Mouse (Mus musculus) heart, postnatal 0 days (tissue): ENCODE data around the gene Prtg. TPM values are rescaled to one million over a fixed set of nuclear protein-coding genes. Genes with fewer than 3 reads are reported as not detected.

ENCODE experiments used
- ATAC-seq: fragments of 200-750 bp; cut with Nextera tagmentation; 2 replicates; pipeline ENCODE4 v1.8.0; 2017; ENCODE audit warnings: low read depth, moderate number of reproducible peaks, moderate library complexity; ENCODE audit not compliant: insufficient read depth
- DNase-seq: peaks from one replicate; pipeline ENCODE4 v3.0.0-alpha.2; 2016; ENCODE audit warnings: low spot score
- H3K27ac ChIP-seq: fragments of 300-500 bp; sonication (generic); 2 replicates; pipeline ENCODE4 v1.5.1; 2014; ENCODE audit warnings: low read depth, mild to moderate bottlenecking
- H3K27me3 ChIP-seq: fragments of 300-500 bp; sonication (generic); 2 replicates; pipeline ENCODE4 v1.6.1; 2014; ENCODE audit warnings: low read length, mixed read lengths; ENCODE audit not compliant: control insufficient read depth, insufficient read depth
- H3K36me3 ChIP-seq: fragments of 300-500 bp; sonication (generic); replicated peaks from 2 replicates; pipeline ENCODE4 v1.6.1; 2014; ENCODE audit warnings: low read length, mixed read lengths; ENCODE audit not compliant: control insufficient read depth, insufficient read depth
- H3K4me1 ChIP-seq: fragments of 300-500 bp; sonication (generic); 2 replicates; pipeline ENCODE4 v1.6.1; 2014; ENCODE audit warnings: antibody characterized with exemption; ENCODE audit not compliant: control insufficient read depth, insufficient read depth
- H3K4me2 ChIP-seq: fragments of 300-500 bp; sonication (generic); 2 replicates; pipeline ENCODE4 v1.6.1; 2014; ENCODE audit warnings: low read depth, mild to moderate bottlenecking, low read length, moderate library complexity
- H3K4me3 ChIP-seq: fragments of 300-500 bp; sonication (generic); 2 replicates; pipeline ENCODE4 v1.5.1; 2014; ENCODE audit warnings: low read depth, low read length
- H3K9ac ChIP-seq: fragments of 300-500 bp; sonication (generic); replicated peaks from 2 replicates; pipeline ENCODE4 v1.6.1; 2014; ENCODE audit warnings: low read depth, low read length, mixed read lengths
- H3K9me3 ChIP-seq: fragments of 300-500 bp; sonication (generic); replicated peaks from 2 replicates; pipeline ENCODE4 v1.6.1; 2016; ENCODE audit warnings: low read length; ENCODE audit not compliant: control insufficient read depth
- CTCF ChIP-seq: IDR thresholded peaks from 2 replicates; pipeline ENCODE4 v1.5.1; 2016; ENCODE audit warnings: antibody characterized with exemption, control low read depth, low read depth
- EP300 ChIP-seq: IDR thresholded peaks from 2 replicates; pipeline ENCODE4 v1.6.1; 2016; ENCODE audit warnings: antibody characterized with exemption, low read depth
- WGBS: fragments of 180-500 bp; shearing (Covaris S2); extraction: QIAGEN DNeasy Blood & Tissue Kit; methylation state at CpG from one replicate; pipeline ENCODE4 v1.1.7; 2014; 5-methylcytosine and 5-hydroxymethylcytosine counted together
- polyA plus RNA-seq: library from polyadenylated mRNA; unstranded; fragments of >200 nt; fragmentation: Nextera tagmentation; extraction: Ambion mirVana; gene quantifications from 2 replicates; pipeline ENCODE4 v1.2.1, GENCODE M21; 2015
- total RNA-seq: library from RNA; depleted of rRNA; stranded (reverse); fragments of >200 nt; gene quantifications from 2 replicates; pipeline ENCODE4 v1.2.3, GENCODE M21; 2014; ENCODE audit warnings: low replicate concordance

Gene Prtg
- total and polyA plus RNA-seq, 2 experiments from 2014 or later: 0.04 to 0.31 TPM

DNA sequence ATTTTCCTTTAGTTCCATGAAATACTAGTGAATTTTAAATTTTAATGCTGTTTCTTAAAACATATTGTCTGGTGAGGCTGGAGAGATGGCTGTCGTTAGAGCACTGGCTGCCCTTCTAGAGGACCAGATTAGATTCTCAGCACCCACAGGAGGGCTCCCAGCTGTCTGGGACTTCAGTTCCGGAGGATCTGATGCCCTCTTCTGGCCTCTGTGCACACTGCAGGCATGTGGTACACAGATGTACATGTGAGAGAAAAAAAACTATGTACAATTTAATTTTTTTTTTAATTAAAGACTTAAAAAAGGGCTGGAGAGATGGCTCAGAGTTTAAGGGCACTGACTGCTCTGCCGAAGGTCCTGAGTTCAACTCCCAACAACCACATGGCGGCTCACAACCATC lies 128.6 kb downstream of the Prtg start:
- WGBS: 86% methylated on average over 4 of the region's 4 CpGs
- ATAC-seq: no peak
- TF ChIP-seq EP300: no peak

DNA sequence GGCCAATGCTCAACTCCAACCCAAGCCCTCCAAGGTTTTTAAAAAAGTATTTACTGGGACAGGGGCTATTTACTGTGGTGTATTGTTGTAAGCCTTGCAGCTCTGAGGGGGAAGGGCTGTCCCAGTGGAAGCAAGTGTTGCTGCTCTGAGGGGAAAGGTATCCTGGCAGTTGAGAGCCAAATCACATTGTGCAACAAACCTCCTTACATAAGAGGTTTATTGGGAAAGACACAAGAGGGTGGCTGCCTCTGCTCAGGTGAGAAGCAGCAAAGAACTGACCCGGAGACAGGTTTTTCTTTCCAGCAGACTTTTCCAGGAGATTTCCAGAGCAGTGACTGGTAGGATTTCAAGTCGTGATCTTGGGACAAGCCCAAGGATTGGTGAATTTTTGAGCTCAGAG lies 129.6 kb downstream of the Prtg start:
- H3K9me3 ChIP-seq: no peaks in the 10 kb centered on the region
- DNase-seq (no peak), ATAC-seq (no peak)
- no peak overlapping the region for H3K4me3 ChIP-seq
- no peak overlapping the region for H3K9ac ChIP-seq
- no peaks in the 10 kb centered on the region for H3K4me1 ChIP-seq
- no peak overlapping the region for H3K27ac ChIP-seq
- no peaks in the 10 kb centered on the region for H3K27me3 ChIP-seq
- no peaks in the 10 kb centered on the region for H3K36me3 ChIP-seq
- H3K4me2 ChIP-seq: no peak overlapping the region
- 75% methylated on average over 2 of the region's 2 CpGs for WGBS
- no peak for TF ChIP-seq EP300
- TF ChIP-seq CTCF: no peak

More for the DNA sequence above, 128.6 kb downstream of the Prtg start:
- H3K4me1 ChIP-seq: no peaks in the 10 kb centered on the region
- H3K27ac ChIP-seq: no peak overlapping the region
- no peak overlapping the region for H3K9ac ChIP-seq
- H3K27me3 ChIP-seq: no peaks in the 10 kb centered on the region
- H3K4me3 ChIP-seq: no peak overlapping the region
- no peak overlapping the region for H3K4me2 ChIP-seq
- no peaks in the 10 kb centered on the region for H3K9me3 ChIP-seq
- no peaks in the 10 kb centered on the region for H3K36me3 ChIP-seq
- DNase-seq: no peak

- Histone ChIP-seq H3K27me3 (no peaks in the 10 kb centered on the region), H3K4me1 (no peaks in the 10 kb centered on the region), H3K4me3 (no peak overlapping the region), H3K27ac (no peak overlapping the region), H3K9me3 (peaks cover 7% of the 10 kb centered on the region; the same call in 1 of the 2 replicates), H3K9ac (no peak overlapping the region), H3K36me3 (peaks cover 11% of the 10 kb centered on the region), H3K4me2 (no peak overlapping the region)
- 60% methylated on average over 3 of the region's 3 CpGs for WGBS
- ATAC-seq: no peak
- DNase-seq: no peak
- TF ChIP-seq EP300 (no peak), CTCF (no peak)
Measured at GRCm38 (mm10) chr9:72943424-72943823, 136.8 kb downstream of the Prtg start.

- ATAC-seq: no peak
- Histone ChIP-seq H3K27ac (no peak overlapping the region), H3K4me1 (no peaks in the 10 kb centered on the region), H3K27me3 (no peaks in the 10 kb centered on the region), H3K9ac (no peak overlapping the region), H3K4me2 (no peak overlapping the region), H3K36me3 (peaks cover 11% of the 10 kb centered on the region), H3K9me3 (peaks cover 7% of the 10 kb centered on the region; the same call in 1 of the 2 replicates), H3K4me3 (no peak overlapping the region)
- no peak for DNase-seq
- WGBS: 83% methylated on average over 13 of the region's 13 CpGs
- TF ChIP-seq EP300 (no peak), CTCF (no peak)
Measured at GRCm38 (mm10) chr9:72944286-72944685, 137.6 kb downstream of the Prtg start.

DNA sequence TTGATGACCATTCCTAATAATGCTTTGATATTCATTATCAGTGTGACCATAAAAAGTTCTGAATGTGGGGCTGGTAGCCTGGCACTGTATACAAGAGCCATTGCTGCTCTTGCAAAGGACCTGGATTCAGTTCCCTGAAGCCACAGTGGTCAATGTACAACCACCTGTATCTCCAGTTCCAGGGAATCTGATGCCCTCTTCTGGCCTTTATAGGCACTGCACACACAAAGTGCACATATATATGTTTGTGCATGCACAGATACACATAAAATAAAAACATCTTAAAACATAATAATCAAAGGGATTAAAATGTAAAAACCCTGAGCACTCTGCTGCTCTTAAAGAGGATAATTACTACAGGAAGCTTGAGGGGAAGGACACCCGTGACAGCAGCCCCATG lies 140.3 kb downstream of the Prtg start:
- peaks cover 7% of the 10 kb centered on the region; the same call in 1 of the 2 replicates for H3K9me3 ChIP-seq
- WGBS: 97% methylated on average over 1 of the region's 1 CpGs
- H3K36me3 ChIP-seq: peaks cover 11% of the 10 kb centered on the region
- ATAC-seq (no peak), DNase-seq (no peak)
- no peaks in the 10 kb centered on the region for H3K27me3 ChIP-seq
- no peak overlapping the region for H3K4me3 ChIP-seq
- H3K4me2 ChIP-seq: no peak overlapping the region
- no peaks in the 10 kb centered on the region for H3K4me1 ChIP-seq
- TF ChIP-seq EP300 (no peak), CTCF (no peak)
- H3K27ac ChIP-seq: no peak overlapping the region
- no peak overlapping the region for H3K9ac ChIP-seq

- Histone ChIP-seq H3K4me3 (no peak overlapping the region), H3K4me1 (no peaks in the 10 kb centered on the region), H3K9ac (no peak overlapping the region), H3K27me3 (no peaks in the 10 kb centered on the region), H3K9me3 (peaks cover 7% of the 10 kb centered on the region; the same call in 1 of the 2 replicates), H3K27ac (no peak overlapping the region), H3K36me3 (peaks cover 11% of the 10 kb centered on the region), H3K4me2 (no peak overlapping the region)
- no peak for ATAC-seq
- no peak for DNase-seq
- 70% methylated on average over 7 of the region's 7 CpGs for WGBS
- TF ChIP-seq CTCF (no peak), EP300 (no peak)
Measured at GRCm38 (mm10) chr9:72949572-72949971, 142.9 kb downstream of the Prtg start.
